Mouse (Mus musculus) CH12.LX (cell line): ENCODE results near the gene Ahnak. TPM values are rescaled to one million over a fixed set of nuclear protein-coding genes. Genes with fewer than 3 reads are reported as not detected.
A peak's percentile ranks its signal among the peaks of the same experiment; 100 is the strongest.

Experiments
- DNase-seq: peaks from one replicate; pipeline ENCODE4 v3.0.0-alpha.2; 2013; ENCODE audit errors: extremely low read depth
- H3K27ac ChIP-seq: 2 replicates; pipeline ENCODE4 v1.5.1; 2012; ENCODE audit warnings: low read depth, mild to moderate bottlenecking, control low read depth, moderate library complexity; ENCODE audit not compliant: insufficient read depth
- H3K27me3 ChIP-seq: replicated peaks from 2 replicates; pipeline ENCODE3; 2012; ENCODE audit warnings: inconsistent platforms
- H3K36me3 ChIP-seq, 2 experiments: replicated peaks in 1 of 2; 2 replicates each; pipeline versions ENCODE3 to v1.6.1; 2012; ENCODE audit warnings: inconsistent platforms in 1 of 2, low read length in 1 of 2, mild to moderate bottlenecking in 1 of 2, mixed read lengths in 1 of 2, moderate library complexity in 1 of 2; ENCODE audit not compliant: control insufficient read depth in 1 of 2, insufficient read depth in 1 of 2
- H3K4me1 ChIP-seq, 2 experiments: 2 replicates each; pipeline ENCODE4 v1.6.1; 2012; ENCODE audit warnings: inconsistent platforms in 1 of 2, moderate library complexity in 1 of 2; ENCODE audit not compliant: insufficient read depth in 2 of 2, control insufficient read depth in 1 of 2
- H3K4me2 ChIP-seq: 2 replicates; pipeline ENCODE4 v1.6.1; 2012; ENCODE audit warnings: low read depth, mild to moderate bottlenecking, control low read depth; ENCODE audit not compliant: poor library complexity, insufficient read depth, severe bottlenecking
- H3K4me3 ChIP-seq, 3 experiments: fragments of 150-350 bp in 1 of 3; sonication (generic) in 1 of 3; replicated peaks in 1 of 3; 2 replicates each; pipeline versions ENCODE3 to v1.5.1; 2011 to 2012; ENCODE audit warnings: low read depth in 2 of 3, low read length in 2 of 3, mild to moderate bottlenecking in 2 of 3, moderate library complexity in 2 of 3, control low read depth in 1 of 3, improper control_type of control experiment in 1 of 3, inconsistent platforms in 1 of 3, mixed read lengths in 1 of 3; ENCODE audit not compliant: poor library complexity in 1 of 3
- H3K79me2 ChIP-seq: replicated peaks from 2 replicates; pipeline ENCODE4 v1.6.1; 2012; ENCODE audit warnings: mild to moderate bottlenecking, moderate library complexity; ENCODE audit not compliant: control insufficient read depth, poor library complexity, insufficient read depth, severe bottlenecking; ENCODE audit errors: extremely low read depth
- H3K9ac ChIP-seq: 2 replicates; pipeline ENCODE4 v1.6.1; 2012; ENCODE audit warnings: low read depth, mild to moderate bottlenecking, control low read depth, moderate library complexity; ENCODE audit not compliant: insufficient read depth
- H3K9me3 ChIP-seq: replicated peaks from 2 replicates; pipeline ENCODE3; 2012; ENCODE audit warnings: low read length, inconsistent platforms, mixed read lengths
- BHLHE40 ChIP-seq: IDR thresholded peaks from 2 replicates; pipeline ENCODE4 v1.6.1; 2011; ENCODE audit warnings: mild to moderate bottlenecking, low read depth, low read length, improper control_type of control experiment
- CHD2 ChIP-seq: IDR thresholded peaks from 2 replicates; pipeline ENCODE4 v1.6.1; 2011; ENCODE audit warnings: low read length, improper control_type of control experiment
- CTCF ChIP-seq, 2 experiments: IDR thresholded peaks in 1 of 2; conservative IDR thresholded peaks in 1 of 2; 2 replicates each; pipeline ENCODE4 v1.5.1; 2011 to 2012; ENCODE audit warnings: low read depth in 2 of 2, low read length in 2 of 2, improper control_type of control experiment in 1 of 2, inconsistent platforms in 1 of 2, mild to moderate bottlenecking in 1 of 2, moderate library complexity in 1 of 2
- E2F4 ChIP-seq: IDR thresholded peaks from 2 replicates; pipeline ENCODE4 v1.6.1; 2011; ENCODE audit warnings: low read depth, low read length, improper control_type of control experiment; ENCODE audit not compliant: insufficient replicate concordance
- ELF1 ChIP-seq: IDR thresholded peaks from 2 replicates; pipeline ENCODE4 v1.6.1; 2014; ENCODE audit warnings: low read depth, mild to moderate bottlenecking, inconsistent platforms, low read length, improper control_type of control experiment
- ETS1 ChIP-seq: conservative IDR thresholded peaks from 2 replicates; pipeline ENCODE4 v1.6.1; 2012; ENCODE audit warnings: low read depth, mild to moderate bottlenecking, inconsistent platforms, low read length, improper control_type of control experiment, moderate library complexity
- GABPA ChIP-seq: IDR thresholded peaks from 2 replicates; pipeline ENCODE4 v1.6.1; 2012; ENCODE audit warnings: low read depth, low read length, improper control_type of control experiment, inconsistent platforms; ENCODE audit not compliant: insufficient replicate concordance
- HCFC1 ChIP-seq: IDR thresholded peaks from 2 replicates; pipeline ENCODE4 v1.6.1; 2012; ENCODE audit warnings: low read depth, mild to moderate bottlenecking, inconsistent platforms, low read length, improper control_type of control experiment
- JUND ChIP-seq: conservative IDR thresholded peaks from 2 replicates; pipeline ENCODE4 v1.6.1; 2011; ENCODE audit warnings: low read depth, low read length, improper control_type of control experiment
- KAT2A ChIP-seq: IDR thresholded peaks from 2 replicates; pipeline ENCODE4 v1.6.1; 2012; ENCODE audit warnings: low read length, improper control_type of control experiment, inconsistent platforms; ENCODE audit not compliant: insufficient replicate concordance
- MAFK ChIP-seq: IDR thresholded peaks from 2 replicates; pipeline ENCODE4 v1.6.1; 2011; ENCODE audit warnings: low read length, improper control_type of control experiment; ENCODE audit not compliant: insufficient replicate concordance
- MAX ChIP-seq: IDR thresholded peaks from 2 replicates; pipeline ENCODE4 v1.6.1; 2011; ENCODE audit warnings: low read length, improper control_type of control experiment
- MAZ ChIP-seq: IDR thresholded peaks from 2 replicates; pipeline ENCODE4 v1.6.1; 2012; ENCODE audit warnings: low read depth, mild to moderate bottlenecking, inconsistent platforms, low read length, improper control_type of control experiment, moderate library complexity
- MEF2A ChIP-seq: IDR thresholded peaks from 2 replicates; pipeline ENCODE4 v1.6.1; 2014; ENCODE audit warnings: low read depth, mild to moderate bottlenecking, inconsistent platforms, low read length, improper control_type of control experiment, borderline replicate concordance
- MYC ChIP-seq: IDR thresholded peaks from 2 replicates; pipeline ENCODE4 v1.6.1; 2011; ENCODE audit warnings: low read depth, mild to moderate bottlenecking, improper control_type of control experiment, low read length
- NRF1 ChIP-seq: IDR thresholded peaks from 2 replicates; pipeline ENCODE4 v1.6.1; 2014; ENCODE audit warnings: low read depth, mild to moderate bottlenecking, inconsistent platforms, low read length, improper control_type of control experiment, moderate library complexity
- PAX5 ChIP-seq: IDR thresholded peaks from 2 replicates; pipeline ENCODE4 v1.6.1; 2012; ENCODE audit warnings: low read length, inconsistent platforms, mixed read lengths
- POLR2AphosphoS2 ChIP-seq: IDR thresholded peaks from 2 replicates; pipeline ENCODE4 v1.6.1; 2011; ENCODE audit warnings: low read depth, low read length, improper control_type of control experiment
- RAD21 ChIP-seq: IDR thresholded peaks from 2 replicates; pipeline ENCODE4 v1.6.1; 2011; ENCODE audit warnings: low read depth, mild to moderate bottlenecking, low read length, improper control_type of control experiment, moderate library complexity
- RCOR1 ChIP-seq: conservative IDR thresholded peaks from 2 replicates; pipeline ENCODE4 v1.6.1; 2012; ENCODE audit warnings: low read depth, mild to moderate bottlenecking, inconsistent platforms, low read length, improper control_type of control experiment
- SIN3A ChIP-seq: IDR thresholded peaks from 2 replicates; pipeline ENCODE4 v1.6.1; 2012; ENCODE audit warnings: low read length, improper control_type of control experiment, inconsistent platforms
- SMC3 ChIP-seq: IDR thresholded peaks from 2 replicates; pipeline ENCODE4 v1.6.1; 2011; ENCODE audit warnings: low read depth, low read length, improper control_type of control experiment
- TBP ChIP-seq: conservative IDR thresholded peaks from 2 replicates; pipeline ENCODE4 v1.6.1; 2011; ENCODE audit warnings: low read depth, low read length, improper control_type of control experiment
- TCF12 ChIP-seq: IDR thresholded peaks from 2 replicates; pipeline ENCODE4 v1.6.1; 2014; ENCODE audit warnings: low read depth, mild to moderate bottlenecking, inconsistent platforms, low read length, improper control_type of control experiment
- UBTF ChIP-seq: IDR thresholded peaks from 2 replicates; pipeline ENCODE4 v1.6.1; 2012; ENCODE audit warnings: low read depth, mild to moderate bottlenecking, inconsistent platforms, low read length, improper control_type of control experiment, moderate library complexity
- USF1 ChIP-seq: IDR thresholded peaks from 2 replicates; pipeline ENCODE4 v1.6.1; 2014; ENCODE audit warnings: low read depth, mild to moderate bottlenecking, inconsistent platforms, low read length, improper control_type of control experiment
- ZC3H11A ChIP-seq: IDR thresholded peaks from 2 replicates; pipeline ENCODE4 v1.6.1; 2012; ENCODE audit warnings: low read depth, mild to moderate bottlenecking, inconsistent platforms, low read length, improper control_type of control experiment
- ZKSCAN1 ChIP-seq: IDR thresholded peaks from 2 replicates; pipeline ENCODE4 v1.6.1; 2012; ENCODE audit warnings: low read depth, inconsistent platforms, low read length, improper control_type of control experiment, borderline replicate concordance
- ZMIZ1 ChIP-seq: IDR thresholded peaks from 2 replicates; pipeline ENCODE4 v1.6.1; 2012; ENCODE audit warnings: low read depth, mild to moderate bottlenecking, inconsistent platforms, low read length, improper control_type of control experiment
- dilution Hi-C: fragments of 300-500 bp; cut with MboI; formaldehyde crosslinking; loops from 2 replicates; pipeline ENCODE4 v1.14.3; 2020; ENCODE audit warnings: low sequenced_read_pairs; ENCODE audit not compliant: extremely low pct_unique_long_range_greater_than_20kb, extremely low pct_ligation_motif_present
- in situ Hi-C: fragments of 300-500 bp; cut with MboI; formaldehyde crosslinking; loops from 3 replicates; pipeline ENCODE4 v1.14.3; 2019; ENCODE audit warnings: low sequenced_read_pairs, low pct_ligation_motif_present, low pct_unique_long_range_greater_than_20kb, mixed read lengths
- polyA plus RNA-seq: library from polyadenylated mRNA; unstranded; fragments of >175 nt; gene quantifications from 2 replicates; pipeline ENCODE4 v1.2.1, GENCODE M21; 2012; ENCODE audit warnings: low read depth; ENCODE audit not compliant: insufficient read length
- total RNA-seq, 2 experiments: library from RNA; depleted of rRNA; stranded (reverse); fragments of 300-350 nt in 1 of 2; fragments of >200 nt in 1 of 2; gene quantifications; 2 replicates each; pipeline ENCODE4 v1.2.3; 2012 to 2014

Ahnak gene
- total and polyA plus RNA-seq, 3 experiments, result 1.7 to 21.7 (median 1.8) TPM

- no peak for TF ChIP-seq MAFK
- TF ChIP-seq PAX5, result no peak
- no peak for TF ChIP-seq POLR2AphosphoS2
- TF ChIP-seq KAT2A, result no peak
- no peak for TF ChIP-seq RCOR1
- TF ChIP-seq UBTF, result no peak
- TF ChIP-seq USF1, result no peak
- no peak for TF ChIP-seq MYC
- no peak for TF ChIP-seq CHD2
- TF ChIP-seq ZC3H11A, result no peak
- no peak for TF ChIP-seq ZMIZ1
- TF ChIP-seq GABPA, result no peak
- TF ChIP-seq RAD21, result no peak
- TF ChIP-seq BHLHE40, result no peak
- no peak for TF ChIP-seq SIN3A
- no peak for TF ChIP-seq E2F4
- no peak for TF ChIP-seq HCFC1
- TF ChIP-seq MAX, result no peak
- in situ Hi-C loops, result no loop called here
These were observed 74.7 kb downstream of the Ahnak start for GRCm38 (mm10) chr19:9063831-9064230.

GRCm38 (mm10) chr19:9065621-9066561 is 76.8 kb downstream of the Ahnak start:
- dilution Hi-C loops, result no loop called here
- in situ Hi-C loops, result no loop called here
- no peak overlapping the region for H3K4me3 ChIP-seq
- no peak overlapping the region; the same call in 1 of the 2 replicates for H3K4me2 ChIP-seq
- no peaks in the 10 kb centered on the region for H3K36me3 ChIP-seq
- peaks cover 37 to 67% of the 10 kb centered on the region in 2 experiments for H3K4me1 ChIP-seq
- no peak overlapping the region for H3K9ac ChIP-seq
- H3K9me3 ChIP-seq, result no peaks in the 10 kb centered on the region
- H3K79me2 ChIP-seq, result no peaks in the 10 kb centered on the region
- no peaks in the 10 kb centered on the region for H3K27me3 ChIP-seq
- peak; percentile 85 for DNase-seq
- H3K27ac ChIP-seq, result peak overlapping the region; percentile 59
- no peak for TF ChIP-seq MYC
- no peak for TF ChIP-seq ZKSCAN1
- peak; percentile 94 for TF ChIP-seq TCF12
- no peak for TF ChIP-seq GABPA
- TF ChIP-seq CTCF (conservative IDR thresholded peaks at IDR 0.05 in 1 of 2, IDR thresholded peaks at IDR 0.05 in 1 of 2; ENCODE audit: low read depth in 2 of 2, low read length in 2 of 2), result no peak
- TF ChIP-seq MAX, result no peak
- no peak; the same call in 1 of the 2 replicates for TF ChIP-seq RAD21
- 0 out of 2 replicates have a peak, but pooled peaks have one; percentile 43 for TF ChIP-seq ELF1
- no peak for TF ChIP-seq MAFK
- no peak for TF ChIP-seq MAZ
- TF ChIP-seq PAX5, result no peak
- TF ChIP-seq JUND, result no peak
- peak; percentile 89 for TF ChIP-seq ETS1
- TF ChIP-seq USF1, result no peak
- no peak for TF ChIP-seq NRF1
- TF ChIP-seq TBP, result no peak
- no peak for TF ChIP-seq MEF2A
- no peak for TF ChIP-seq ZC3H11A
- no peak for TF ChIP-seq SMC3
- no peak for TF ChIP-seq POLR2AphosphoS2

More at GRCm38 (mm10) chr19:9063831-9064230, 74.7 kb downstream of the Ahnak start:
- Histone ChIP-seq H3K4me3 (no peak overlapping the region), H3K9ac (no peak overlapping the region), H3K4me1 (peaks cover 22 to 52% of the 10 kb centered on the region in 2 experiments), H3K4me2 (no peak overlapping the region), H3K27me3 (no peaks in the 10 kb centered on the region), H3K79me2 (no peaks in the 10 kb centered on the region), H3K9me3 (no peaks in the 10 kb centered on the region), H3K27ac (no peak overlapping the region), H3K36me3 (no peaks in the 10 kb centered on the region)
- no peak for DNase-seq
- dilution Hi-C loops, result no loop called here
